Mouse (Mus musculus): ENCODE data around the gene Prpf3. TPM values are rescaled to one million over a fixed set of nuclear protein-coding genes. Genes with fewer than 3 reads are reported as not detected.
"Not testable (repeated sequence)": the region's sequence is repeated elsewhere in the genome, so short reads cannot be mapped to it uniquely, and the experiment has no call there.

Gene Prpf3
- total and polyA plus RNA-seq, 2 experiments from 2014 or later: 7.7 to 22.6 TPM

DNA sequence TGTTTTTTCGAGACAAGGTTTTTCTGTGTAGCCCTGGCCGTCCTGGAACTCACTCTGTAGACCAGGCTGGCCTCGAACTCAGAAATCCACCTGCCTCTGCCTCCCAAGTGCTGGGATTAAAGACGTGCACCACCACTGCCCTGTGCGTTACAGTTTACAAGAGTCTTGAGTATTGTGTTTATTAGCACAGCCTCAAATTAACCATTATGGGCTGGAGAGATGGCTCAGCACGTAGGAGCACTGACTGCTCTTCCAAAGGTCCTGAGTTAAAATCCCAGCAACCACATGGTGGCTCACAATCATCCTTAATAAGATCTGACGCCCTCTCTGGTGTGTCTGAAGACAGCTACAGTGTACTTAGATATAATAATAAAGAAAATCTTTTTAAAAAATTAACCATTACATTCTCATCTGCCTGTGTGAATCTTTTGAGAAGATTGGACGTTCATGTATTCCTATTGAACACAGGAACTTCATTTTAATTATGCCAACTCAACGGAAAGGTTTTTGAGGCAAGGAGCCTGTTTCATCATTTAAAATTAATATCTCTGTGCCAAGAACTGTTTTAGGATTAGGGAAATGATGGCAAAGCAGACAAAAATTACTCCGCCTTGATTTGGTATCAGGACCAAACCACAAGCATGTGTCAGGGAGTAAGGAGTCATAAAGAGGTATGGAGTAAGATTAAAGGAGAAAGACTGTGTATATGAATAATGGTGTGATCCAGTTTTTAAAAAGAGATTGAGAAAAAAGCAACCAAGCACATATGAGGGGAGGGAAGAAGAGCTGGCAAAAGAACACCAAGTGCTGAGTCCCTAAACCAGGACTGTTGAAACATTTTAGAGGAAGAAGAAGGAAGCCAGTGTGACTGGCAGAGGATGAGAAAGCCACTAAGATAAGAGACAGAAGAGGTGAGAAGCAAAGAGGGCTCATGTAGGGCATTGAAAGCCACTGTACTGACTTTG, 35.4 kb downstream of the Prpf3 start:
- ATAC-seq: no peak
- peak; percentile 17 for DNase-seq (ENCODE audit: low spot score)
- peak; percentile 23; the same call in 1 of the 2 replicates for TF ChIP-seq CTCF (IDR thresholded peaks at IDR 0.05; ENCODE audit: low read depth)

DNA sequence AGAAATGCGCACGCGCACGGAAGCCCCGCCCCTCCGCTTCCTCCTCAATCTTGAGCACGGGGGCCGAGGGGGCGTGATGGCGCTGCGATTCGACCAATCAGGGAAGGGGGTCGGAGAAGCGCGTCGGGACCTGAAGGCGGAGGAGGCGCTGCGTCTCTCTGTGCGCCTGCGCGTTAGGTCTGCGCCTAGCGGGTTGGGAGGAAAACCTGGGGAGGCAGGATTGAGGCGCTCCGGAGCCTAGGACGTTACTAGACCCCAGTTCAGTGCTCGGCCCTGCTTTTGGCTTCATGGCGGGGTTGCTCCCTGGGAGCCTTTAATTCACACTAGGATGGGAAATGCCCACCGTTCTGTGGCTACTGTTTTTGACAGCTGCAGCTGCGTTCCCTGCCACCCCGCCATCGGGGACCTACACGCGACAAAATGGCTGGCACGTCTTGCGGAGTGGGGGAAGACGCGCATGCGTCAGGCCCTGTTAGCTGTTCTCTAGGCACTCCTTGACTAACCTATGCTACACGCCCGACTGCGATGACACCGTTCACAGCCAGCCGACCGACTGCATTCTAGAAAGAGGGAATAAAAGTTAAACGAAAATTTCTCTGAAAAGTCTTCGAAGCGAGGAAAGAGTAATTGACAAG, 36.2 kb downstream of the Prpf3 start:
- Histone ChIP-seq H3K9me3 (ENCODE audit: low read length) (no peaks in the 10 kb centered on the region), H3K4me2 (ENCODE audit: low read depth, low read length) (peak overlapping the region; percentile 62), H3K27ac (peak overlapping the region; percentile 100), H3K4me3 (ENCODE audit: low read length) (peak overlapping the region; percentile 81), H3K4me1 (ENCODE audit: insufficient read depth, low read length) (peaks cover 9% of the 10 kb centered on the region), H3K27me3 (ENCODE audit: insufficient read depth, low read length) (no peaks in the 10 kb centered on the region), H3K9ac (replicated peaks; ENCODE audit: low read length) (peak overlapping the region; percentile 98), H3K36me3 (ENCODE audit: insufficient read depth, low read length) (no peaks in the 10 kb centered on the region)
- ATAC-seq (peak; percentile 95), DNase-seq (ENCODE audit: low spot score) (peak; percentile 100)
- peak; percentile 42 for TF ChIP-seq CTCF (IDR thresholded peaks at IDR 0.05; ENCODE audit: low read depth)
- 2% methylated on average over 49 of the region's 49 CpGs for WGBS

More for the DNA sequence above, 35.4 kb downstream of the Prpf3 start:
- H3K9ac ChIP-seq (replicated peaks; ENCODE audit: low read length): peak overlapping the region; percentile 67
- peak overlapping the region; percentile 62 for H3K4me2 ChIP-seq (ENCODE audit: low read depth, low read length)
- H3K27me3 ChIP-seq (ENCODE audit: insufficient read depth, low read length): no peaks in the 10 kb centered on the region
- H3K4me1 ChIP-seq (ENCODE audit: insufficient read depth, low read length): peaks cover 9% of the 10 kb centered on the region
- H3K36me3 ChIP-seq (ENCODE audit: insufficient read depth, low read length): no peaks in the 10 kb centered on the region
- no peaks in the 10 kb centered on the region for H3K9me3 ChIP-seq (ENCODE audit: low read length)
- H3K4me3 ChIP-seq (ENCODE audit: low read length): peak overlapping the region; percentile 81
- 37% methylated on average over 10 of the region's 10 CpGs for WGBS
- peak overlapping the region; percentile 99 for H3K27ac ChIP-seq

DNA sequence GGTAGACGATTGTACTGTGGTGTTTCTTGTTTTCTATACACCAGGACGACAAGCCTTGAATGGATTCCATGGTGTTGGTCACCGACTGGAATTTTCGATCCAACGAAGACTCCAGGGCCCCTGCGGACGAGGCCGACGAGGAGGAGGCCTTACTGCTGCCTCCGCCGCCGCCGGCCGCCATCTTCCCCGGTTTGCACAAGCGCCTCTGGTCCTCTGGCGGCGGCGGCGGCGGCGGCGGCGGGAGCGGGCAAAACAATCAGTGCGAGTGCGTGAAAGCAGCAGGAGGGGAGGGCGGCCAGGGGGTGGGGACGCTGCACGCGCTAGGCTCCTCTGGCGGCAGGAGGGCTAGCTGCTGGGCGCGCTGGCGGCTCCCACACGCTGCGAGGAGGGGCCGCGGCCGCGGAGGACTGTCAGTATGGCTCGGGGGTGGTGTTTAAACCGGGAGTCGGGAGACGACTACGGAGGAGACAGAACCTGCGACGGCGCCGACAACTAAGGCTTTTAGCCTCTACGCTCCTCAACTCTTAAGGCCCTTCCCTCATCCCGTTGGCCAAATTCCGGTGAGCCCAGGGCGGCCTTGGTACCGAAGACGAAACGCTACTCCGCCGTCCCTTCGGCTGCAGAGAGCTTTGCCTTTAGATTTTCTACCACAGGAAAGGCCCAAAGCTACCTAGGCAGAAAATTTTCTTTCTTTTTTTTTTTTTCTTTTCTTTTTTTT, 37.0 kb downstream of the Prpf3 start, which contains the start of gene Rprd2:
Rprd2 (minus strand) TSS at position 293 of the 718 bp plus-strand sequence.
- peak within 1 kb of the TSS; percentile 98 for H3K9ac ChIP-seq (replicated peaks; ENCODE audit: low read length)
- ATAC-seq: peak; percentile 71
- H3K9me3 ChIP-seq (ENCODE audit: low read length): no peaks in the 10 kb centered on the region
- peaks cover 9% of the 10 kb centered on the region for H3K4me1 ChIP-seq (ENCODE audit: insufficient read depth, low read length)
- peak; percentile 78 for DNase-seq (ENCODE audit: low spot score)
- H3K4me3 ChIP-seq (ENCODE audit: low read length): peak within 1 kb of the TSS; percentile 81
- under 1% methylated on average over 59 of the region's 60 CpGs for WGBS
- H3K36me3 ChIP-seq (ENCODE audit: insufficient read depth, low read length): no peaks in the 10 kb centered on the region
- TF ChIP-seq CTCF (IDR thresholded peaks at IDR 0.05; ENCODE audit: low read depth): no peak
- peak within 1 kb of the TSS; percentile 100 for H3K27ac ChIP-seq
- no peaks in the 10 kb centered on the region for H3K27me3 ChIP-seq (ENCODE audit: insufficient read depth, low read length)
- peak within 1 kb of the TSS; percentile 62 for H3K4me2 ChIP-seq (ENCODE audit: low read depth, low read length)

DNA sequence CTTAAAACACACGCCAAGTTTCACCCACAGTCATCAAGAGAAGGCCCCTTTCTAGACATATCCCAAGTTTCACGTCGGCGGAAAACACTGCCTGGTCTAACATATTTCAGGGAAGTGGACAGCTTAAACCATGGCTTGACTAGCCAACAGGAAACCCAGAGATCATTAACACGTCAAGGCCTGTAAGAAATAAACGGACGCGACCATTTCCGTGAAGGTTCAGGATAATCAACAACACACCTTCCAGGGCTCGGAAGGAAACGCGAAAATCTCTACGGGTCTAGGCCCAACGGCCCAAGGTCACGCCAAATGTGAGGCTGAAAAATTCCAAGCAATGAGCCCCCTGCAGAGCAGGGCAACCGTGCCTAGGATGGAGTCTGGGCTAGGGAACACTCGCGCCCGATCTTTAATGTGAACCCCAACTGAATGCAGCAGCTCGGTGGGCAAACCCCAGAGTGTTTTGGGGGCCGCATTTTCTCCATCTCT, 37.6 kb downstream of the Prpf3 start:
- peak; percentile 62 for DNase-seq (ENCODE audit: low spot score)
- WGBS: under 1% methylated on average over 21 of the region's 21 CpGs
- TF ChIP-seq CTCF (IDR thresholded peaks at IDR 0.05; ENCODE audit: low read depth): no peak
- peak overlapping the region; percentile 98 for H3K9ac ChIP-seq (replicated peaks; ENCODE audit: low read length)
- H3K36me3 ChIP-seq (ENCODE audit: insufficient read depth, low read length): no peaks in the 10 kb centered on the region
- no peaks in the 10 kb centered on the region for H3K9me3 ChIP-seq (ENCODE audit: low read length)
- H3K4me2 ChIP-seq (ENCODE audit: low read depth, low read length): peak overlapping the region; percentile 62
- H3K4me3 ChIP-seq (ENCODE audit: low read length): peak overlapping the region; percentile 81
- ATAC-seq: 0 out of 2 replicates have a peak, but pooled peaks have one; percentile 0
- H3K4me1 ChIP-seq (ENCODE audit: insufficient read depth, low read length): peaks cover 9% of the 10 kb centered on the region
- no peaks in the 10 kb centered on the region for H3K27me3 ChIP-seq (ENCODE audit: insufficient read depth, low read length)
- peak overlapping the region; percentile 100 for H3K27ac ChIP-seq

DNA sequence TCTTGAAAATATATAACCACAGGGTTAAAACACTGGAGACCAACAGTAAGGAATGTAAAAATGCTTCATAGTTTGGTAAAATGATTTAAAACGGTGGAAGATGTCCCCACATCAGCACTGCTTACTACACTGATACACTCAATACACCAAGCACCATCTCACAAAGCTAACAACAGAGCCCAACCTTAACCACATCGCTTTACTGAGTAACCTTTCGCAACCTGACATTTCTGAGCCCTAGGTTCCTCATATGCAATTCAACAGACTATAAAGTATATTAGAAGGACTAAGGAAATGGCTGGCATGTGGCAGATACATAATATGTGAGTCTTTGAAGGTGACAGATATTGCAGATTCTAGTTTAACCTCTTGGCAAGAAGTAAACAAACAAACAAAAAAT, 39.0 kb downstream of the Prpf3 start:
- Histone ChIP-seq H3K4me2 (ENCODE audit: low read depth, low read length) (peak overlapping the region; percentile 62), H3K27me3 (ENCODE audit: insufficient read depth, low read length) (no peaks in the 10 kb centered on the region), H3K36me3 (ENCODE audit: insufficient read depth, low read length) (no peaks in the 10 kb centered on the region), H3K9ac (replicated peaks; ENCODE audit: low read length) (no peak overlapping the region), H3K4me1 (ENCODE audit: insufficient read depth, low read length) (peaks cover 9% of the 10 kb centered on the region), H3K9me3 (ENCODE audit: low read length) (no peaks in the 10 kb centered on the region), H3K27ac (no peak overlapping the region), H3K4me3 (ENCODE audit: low read length) (peak overlapping the region; percentile 81; the same call in 1 of the 2 replicates)
- WGBS: 86% methylated on average over 3 of the region's 3 CpGs
- DNase-seq (ENCODE audit: low spot score): no peak
- ATAC-seq: no peak
- TF ChIP-seq CTCF (IDR thresholded peaks at IDR 0.05; ENCODE audit: low read depth): no peak

DNA sequence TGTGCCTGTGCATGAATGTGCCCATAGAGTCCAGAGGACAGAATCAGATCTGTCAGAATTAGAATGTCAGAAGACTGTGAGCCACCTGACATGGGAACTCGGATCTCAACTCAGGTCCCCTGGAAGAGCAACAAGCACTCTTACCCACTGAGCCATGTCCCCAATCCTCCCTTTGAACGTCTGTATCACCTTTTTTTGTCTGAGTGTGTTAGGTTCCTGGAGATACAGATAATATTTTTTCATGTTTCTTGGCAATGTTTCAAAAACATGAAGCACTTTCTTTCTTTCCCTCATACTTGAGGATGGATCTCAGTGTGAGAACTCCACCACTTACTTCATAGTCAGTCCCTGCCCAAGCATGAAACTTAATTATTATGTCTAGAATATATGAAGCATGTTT, 47.3 kb downstream of the Prpf3 start:
- ATAC-seq: no peak
- Histone ChIP-seq H3K27me3 (ENCODE audit: insufficient read depth, low read length) (no peaks in the 10 kb centered on the region), H3K4me2 (ENCODE audit: low read depth, low read length) (no peak overlapping the region), H3K27ac (no peak overlapping the region), H3K9ac (replicated peaks; ENCODE audit: low read length) (no peak overlapping the region), H3K4me1 (ENCODE audit: insufficient read depth, low read length) (no peaks in the 10 kb centered on the region), H3K4me3 (ENCODE audit: low read length) (no peak overlapping the region), H3K36me3 (ENCODE audit: insufficient read depth, low read length) (no peaks in the 10 kb centered on the region; the same call in 1 of the 2 replicates), H3K9me3 (ENCODE audit: low read length) (no peaks in the 10 kb centered on the region)
- 66% methylated on average over 2 of the region's 2 CpGs for WGBS
- DNase-seq (ENCODE audit: low spot score): no peak
- TF ChIP-seq CTCF (IDR thresholded peaks at IDR 0.05; ENCODE audit: low read depth): no peak

DNA sequence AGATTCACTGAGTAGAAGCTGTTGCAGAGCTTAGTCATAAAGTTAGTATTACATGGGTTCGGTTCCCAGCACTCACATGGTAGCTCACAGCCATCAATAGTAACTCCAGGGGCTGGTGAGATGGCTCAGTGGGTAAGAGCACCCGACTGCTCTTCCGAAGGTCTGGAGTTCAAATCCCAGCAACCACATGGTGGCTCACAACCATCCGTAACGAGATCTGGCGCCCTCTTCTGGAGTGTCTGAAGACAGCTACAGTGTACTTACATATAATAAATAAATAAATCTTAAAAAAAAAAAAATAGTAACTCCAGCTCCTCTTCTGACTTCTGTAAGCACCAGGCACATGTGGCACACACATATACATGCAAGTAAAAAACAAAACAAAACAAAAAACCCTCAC, 48.1 kb downstream of the Prpf3 start:
- not testable (repeated sequence) for H3K9me3 ChIP-seq (ENCODE audit: low read length); H3K4me3 ChIP-seq (ENCODE audit: low read length); H3K36me3 ChIP-seq (ENCODE audit: insufficient read depth, low read length); H3K4me2 ChIP-seq (ENCODE audit: low read depth, low read length); H3K27me3 ChIP-seq (ENCODE audit: insufficient read depth, low read length); H3K9ac ChIP-seq (replicated peaks; ENCODE audit: low read length); H3K4me1 ChIP-seq (ENCODE audit: insufficient read depth, low read length); ATAC-seq; DNase-seq (ENCODE audit: low spot score); H3K27ac ChIP-seq
- WGBS: 100% methylated on average over 3 of the region's 6 CpGs
